Mouse (Mus musculus) MEL (cell line): Measurements from ENCODE around the gene Ccdc121.

Source experiments
- CTCF ChIP-seq, 3 experiments: IDR thresholded peaks in 2 of 3; conservative IDR thresholded peaks in 1 of 3; 2 replicates each; pipeline ENCODE4 v1.5.1; 2011 to 2012; ENCODE audit warnings: low read length in 3 of 3, low read depth in 2 of 3, mild to moderate bottlenecking in 2 of 3, improper control_type of control experiment in 1 of 3, inconsistent platforms in 1 of 3, mixed read lengths in 1 of 3, moderate library complexity in 1 of 3; ENCODE audit not compliant: control insufficient read depth in 1 of 3, insufficient read depth in 1 of 3, poor library complexity in 1 of 3, severe bottlenecking in 1 of 3
- E2F4 ChIP-seq: IDR thresholded peaks from 2 replicates; pipeline ENCODE4 v1.6.1; 2011; ENCODE audit warnings: low read depth, low read length, improper control_type of control experiment, borderline replicate concordance
- EP300 ChIP-seq, 2 experiments: IDR thresholded peaks; 2 replicates each; pipeline ENCODE4 v1.6.1; 2011; ENCODE audit warnings: improper control_type of control experiment in 2 of 2, low read length in 2 of 2, low read depth in 1 of 2, mild to moderate bottlenecking in 1 of 2
- GATA1 ChIP-seq: IDR thresholded peaks from 2 replicates; pipeline ENCODE4 v1.6.1; 2011; ENCODE audit warnings: low read depth, low read length, improper control_type of control experiment
- POLR2A ChIP-seq, 2 experiments: IDR thresholded peaks; 2 replicates each; pipeline ENCODE4 v1.6.1; 2011 to 2012; ENCODE audit warnings: low read length in 2 of 2, mild to moderate bottlenecking in 2 of 2, control low read depth in 1 of 2, improper control_type of control experiment in 1 of 2, low read depth in 1 of 2, moderate library complexity in 1 of 2; ENCODE audit not compliant: control insufficient read depth in 1 of 2, insufficient read depth in 1 of 2, poor library complexity in 1 of 2
- TCF12 ChIP-seq: IDR thresholded peaks from 2 replicates; pipeline ENCODE4 v1.6.1; 2014; ENCODE audit warnings: low read depth, mild to moderate bottlenecking, inconsistent platforms, low read length, improper control_type of control experiment, moderate library complexity
- UBTF ChIP-seq: IDR thresholded peaks from 2 replicates; pipeline ENCODE4 v1.6.1; 2012; ENCODE audit warnings: low read depth, mild to moderate bottlenecking, inconsistent platforms, low read length, improper control_type of control experiment, moderate library complexity, borderline replicate concordance; ENCODE audit not compliant: insufficient read depth

- no peak for TF ChIP-seq CTCF (IDR thresholded peaks at IDR 0.05 in 2 of 3, conservative IDR thresholded peaks at IDR 0.05 in 1 of 3; ENCODE audit: control insufficient read depth in 1 of 3, insufficient read depth in 1 of 3, low read depth in 2 of 3, low read length in 3 of 3, poor library complexity in 1 of 3, severe bottlenecking in 1 of 3)
- no peak for TF ChIP-seq E2F4
- TF ChIP-seq POLR2A (IDR thresholded peaks at IDR 0.05; ENCODE audit: control insufficient read depth in 1 of 2, insufficient read depth in 1 of 2, low read depth in 1 of 2, low read length in 2 of 2, poor library complexity in 1 of 2): no peak
- TF ChIP-seq GATA1: no peak
- no peak for TF ChIP-seq EP300 (IDR thresholded peaks at IDR 0.05; ENCODE audit: low read depth in 1 of 2, low read length in 2 of 2)
- no peak for TF ChIP-seq UBTF
- no peak for TF ChIP-seq TCF12
Measured at GRCm38 (mm10) chr1:181559655-181560054, 48.4 kb upstream of the Ccdc121 start.
